Mouse (Mus musculus): ENCODE results near the gene Prrg2.

The Prrg2 gene

GRCm38 (mm10) chr7:45043307-45043706, 19.2 kb downstream of the Prrg2 start:
- CTCF ChIA-PET = interaction anchor here in 3 of 4 experiments (0.6 to 1.0 kb wide), 5 partner anchors 8 to 115 kb away, joined by 3 read pairs; no protein-coding TSS in a partner anchor
- POLR2A ChIA-PET = interaction anchor here in 3 of 4 experiments (1.0 to 2.1 kb wide), 7 partner anchors 9 to 26 kb away, joined by 3 to 7 read pairs (median 4); partner anchors contain the start of genes Rras (in 2 of the 3) and Scaf1 (in 1 of the 3)

GRCm38 (mm10) chr7:45040851-45041250, 21.6 kb downstream of the Prrg2 start:
- POLR2A ChIA-PET = interaction anchor here in 3 of 4 experiments (0.8 to 5.6 kb wide), 30 partner anchors 8 to 224 kb away, joined by 3 to 66 read pairs (median 4); partner anchors contain the start of genes Prmt1 (in 2 of the 3), Rras (in 2 of the 3), Ap2a1 (in 1 of the 3) and Atf5 (in 1 of the 3)

DNA sequence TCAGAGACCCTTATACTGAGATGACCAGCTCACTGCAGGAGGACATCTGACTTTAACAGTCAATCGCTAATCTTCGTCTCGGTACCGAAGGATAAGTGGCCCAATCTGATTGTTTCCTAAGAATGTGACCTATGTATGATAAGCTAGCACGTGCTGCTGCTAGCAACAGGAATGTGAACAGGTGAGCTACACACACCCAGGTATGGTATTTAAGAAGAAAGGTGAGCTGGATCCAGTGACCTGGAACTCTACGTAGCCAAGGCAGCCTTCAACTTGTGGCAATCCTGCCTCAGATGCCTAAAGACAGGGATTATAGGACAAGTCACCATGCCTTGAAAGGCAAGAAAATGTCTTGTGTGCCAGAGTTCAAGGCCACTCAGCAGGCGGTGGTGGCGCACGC, 24.1 kb downstream of the Prrg2 start:
- ChIA-PET CTCF (interaction anchor here (0.6 to 4.6 kb wide), 28 partner anchors 9 to 124 kb away, joined by 3 to 36 read pairs (median 5); partner anchors contain the start of genes Flt3l (in 1 of the 4), Gm45713 (in 1 of the 4), Prmt1 (in 1 of the 4) and Prr12 (in 1 of the 4)), POLR2A (interaction anchor here (0.5 to 5.6 kb wide), 33 partner anchors 9 to 1817 kb away, joined by 3 to 66 read pairs (median 4); partner anchors contain the start of genes Prmt1 (in 2 of the 4), Rras (in 2 of the 4), Scaf1 (in 2 of the 4) and Irf3 (in 1 of the 4))

More at GRCm38 (mm10) chr7:45040851-45041250, 21.6 kb downstream of the Prrg2 start:
- CTCF ChIA-PET = interaction anchor here (0.6 to 4.6 kb wide), 10 partner anchors 7 to 369 kb away, joined by 3 to 36 read pairs (median 5); partner anchors contain the start of gene Rras (in 2 of the 4)

- ChIA-PET CTCF (interaction anchor here (0.6 to 4.6 kb wide), 30 partner anchors 8 to 290 kb away, joined by 3 to 36 read pairs (median 5); partner anchors contain the start of genes Flt3l (in 1 of the 4), Gm45713 (in 1 of the 4), Prmt1 (in 1 of the 4) and Prr12 (in 1 of the 4)), POLR2A (interaction anchor here (0.6 to 5.6 kb wide), 34 partner anchors 10 to 322 kb away, joined by 3 to 66 read pairs (median 3); partner anchors contain the start of genes Prmt1 (in 2 of the 4), Rras (in 2 of the 4), Scaf1 (in 2 of the 4) and Irf3 (in 1 of the 4))
Measured at GRCm38 (mm10) chr7:45037720-45038361, 24.6 kb downstream of the Prrg2 start.

GRCm38 (mm10) chr7:45036702-45037101, 25.8 kb downstream of the Prrg2 start:
- POLR2A ChIA-PET = interaction anchor here in 2 of 4 experiments (1.2 to 2.4 kb wide), 8 partner anchors 9 to 63 kb away, joined by 3 to 15 read pairs (median 6); partner anchors contain the start of genes Prmt1 (in 1 of the 2) and Scaf1 (in 1 of the 2)

GRCm38 (mm10) chr7:45035631-45036030, 26.8 kb downstream of the Prrg2 start:
- ChIA-PET POLR2A (interaction anchor here in 3 of 4 experiments (0.5 to 2.4 kb wide), 31 partner anchors 9 to 1362 kb away, joined by 3 to 15 read pairs (median 3); partner anchors contain the start of genes Prmt1 (in 2 of the 3), Prr12 (in 2 of the 3), Rras (in 2 of the 3) and Aldh16a1 (in 1 of the 3)), CTCF (interaction anchor here (0.6 to 5.1 kb wide), 14 partner anchors 9 to 386 kb away, joined by 3 to 22 read pairs (median 4); partner anchors contain the start of genes Prmt1 (in 1 of the 4) and Scaf1 (in 1 of the 4))

More at GRCm38 (mm10) chr7:45036702-45037101, 25.8 kb downstream of the Prrg2 start:
- CTCF ChIA-PET = interaction anchor here in 3 of 4 experiments (1.0 to 5.1 kb wide), 5 partner anchors 10 to 32 kb away, joined by 3 to 22 read pairs (median 8); partner anchors contain the start of gene Scaf1 (in 1 of the 3)

DNA sequence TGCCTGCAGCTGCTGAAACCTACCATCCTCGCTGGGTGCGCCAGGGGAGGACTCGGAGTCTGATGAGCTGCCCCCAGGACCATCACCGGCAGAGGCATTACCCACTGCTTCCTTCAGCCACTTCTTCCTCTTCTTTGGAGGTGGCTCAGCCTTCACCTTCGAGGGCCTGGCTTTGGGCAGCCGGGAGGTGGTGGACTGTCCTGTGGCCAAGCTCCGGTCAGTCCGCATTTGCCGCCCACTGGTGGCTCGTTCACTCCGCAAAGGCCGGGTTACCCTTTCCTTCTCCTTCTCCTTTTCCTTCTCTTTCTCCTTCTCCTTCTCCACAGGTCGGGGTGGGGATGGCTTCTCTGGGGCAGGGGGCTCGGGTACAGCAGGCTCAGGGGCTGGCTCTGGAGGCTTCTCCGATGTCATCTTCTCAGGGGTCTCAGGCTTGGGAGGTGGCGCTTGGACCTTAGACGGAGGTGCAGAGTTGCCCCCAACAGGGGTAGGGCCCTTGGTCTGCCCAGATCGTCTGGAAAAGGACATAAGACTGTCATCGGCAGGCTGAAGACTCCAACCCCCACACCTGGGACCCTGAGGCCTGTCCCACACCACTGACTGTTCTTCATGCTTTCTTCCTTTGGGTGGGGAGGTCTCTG, 28.6 kb downstream of the Prrg2 start:
- POLR2A ChIA-PET = interaction anchor here in 3 of 4 experiments (0.7 to 2.2 kb wide), 6 partner anchors 15 to 82 kb away, joined by 3 to 10 read pairs (median 3); partner anchors contain the start of genes Prmt1 (in 2 of the 3), Rras (in 1 of the 3) and Scaf1 (in 1 of the 3)
- CTCF ChIA-PET = interaction anchor here in 3 of 4 experiments (0.8 to 5.1 kb wide), 6 partner anchors 15 to 525 kb away, joined by 3 to 22 read pairs (median 3); no protein-coding TSS in a partner anchor

DNA sequence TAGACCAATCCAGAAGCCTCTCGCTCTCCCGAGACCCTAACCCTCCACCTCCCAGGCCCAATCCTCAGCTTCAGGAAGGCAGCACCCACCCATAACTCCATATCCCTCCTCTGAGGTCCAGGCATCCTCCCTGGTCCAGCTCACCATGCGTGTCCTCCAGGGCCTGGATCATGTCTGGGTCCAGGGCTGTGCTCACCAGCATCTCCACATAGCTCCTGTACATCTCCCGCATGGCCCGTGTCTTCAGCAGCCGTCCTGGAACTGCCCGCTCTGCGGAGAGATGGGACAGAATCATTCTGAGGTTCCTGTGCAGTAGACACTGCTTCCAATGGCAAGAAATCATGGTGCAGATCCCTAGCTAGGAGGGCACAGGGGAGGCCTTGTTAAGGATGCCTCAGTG, 31.6 kb downstream of the Prrg2 start:
- ChIA-PET CTCF (interaction anchor here in 3 of 4 experiments (0.6 to 2.0 kb wide), 6 partner anchors 13 to 247 kb away, joined by 3 to 8 read pairs (median 4); partner anchors contain the start of genes Rras (in 1 of the 3) and Slc6a21 (in 1 of the 3)), POLR2A (interaction anchor here (0.6 to 8.0 kb wide), 21 partner anchors 9 to 609 kb away, joined by 3 to 66 read pairs (median 3); partner anchors contain the start of genes Rras (in 3 of the 4), Prmt1 (in 2 of the 4), Irf3 (in 1 of the 4) and Mamstr (in 1 of the 4))

- CTCF ChIA-PET = interaction anchor here in 2 of 4 experiments (1.3 to 2.0 kb wide), 4 partner anchors 8 to 38 kb away, joined by 5 to 8 read pairs (median 6); partner anchors contain the start of gene Rras (in 1 of the 2)
- POLR2A ChIA-PET = interaction anchor here in 3 of 4 experiments (1.1 to 8.0 kb wide), 11 partner anchors 10 to 160 kb away, joined by 3 to 66 read pairs (median 4); partner anchors contain the start of genes Rras (in 3 of the 3), Irf3 (in 1 of the 3), Ptov1 (in 1 of the 3) and Scaf1 (in 1 of the 3)
Measured at GRCm38 (mm10) chr7:45029995-45030394, 32.5 kb downstream of the Prrg2 start.

- ChIA-PET POLR2A (interaction anchor here in 2 of 4 experiments (0.5 to 8.0 kb wide), 9 partner anchors 9 to 348 kb away, joined by 3 to 66 read pairs (median 4); partner anchors contain the start of genes Rras (in 2 of the 2), Prmt1 (in 1 of the 2) and Ptov1 (in 1 of the 2)), CTCF (interaction anchor here in 2 of 4 experiments (0.7 to 5.2 kb wide), 4 partner anchors 10 to 168 kb away, joined by 4 to 23 read pairs (median 5); partner anchors contain the start of gene Rras (in 1 of the 2))
Measured at GRCm38 (mm10) chr7:45028351-45028750, 34.1 kb downstream of the Prrg2 start.

DNA sequence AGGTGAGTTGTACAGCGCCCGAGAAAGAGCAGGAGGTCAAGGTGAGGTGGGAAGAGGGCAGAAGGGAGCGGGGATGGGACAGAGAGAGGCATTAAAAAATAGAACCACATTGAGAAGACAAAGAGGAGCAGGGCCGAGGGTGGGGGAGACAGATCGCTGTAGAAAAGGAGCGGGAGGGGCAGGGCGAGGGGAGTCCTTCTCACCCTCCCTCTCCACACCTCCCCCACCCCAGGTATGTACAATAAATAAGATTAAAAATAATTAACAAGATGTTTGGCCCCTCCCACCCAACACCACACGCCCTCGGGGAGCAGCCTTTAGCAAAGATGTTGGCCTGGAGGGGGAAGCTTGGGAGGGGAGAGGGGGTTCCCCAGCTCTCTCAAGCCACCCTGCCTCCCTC, 34.7 kb downstream of the Prrg2 start:
- ChIA-PET CTCF (interaction anchor here in 3 of 4 experiments (0.7 to 5.2 kb wide), 9 partner anchors 8 to 167 kb away, joined by 3 to 23 read pairs (median 4); partner anchors contain the start of gene Rras (in 2 of the 3)), POLR2A (interaction anchor here in 3 of 4 experiments (0.7 to 8.0 kb wide), 12 partner anchors 8 to 335 kb away, joined by 3 to 66 read pairs (median 6); partner anchors contain the start of genes Rras (in 3 of the 3), Scaf1 (in 2 of the 3), Izumo2 (in 1 of the 3) and Prmt1 (in 1 of the 3))

DNA sequence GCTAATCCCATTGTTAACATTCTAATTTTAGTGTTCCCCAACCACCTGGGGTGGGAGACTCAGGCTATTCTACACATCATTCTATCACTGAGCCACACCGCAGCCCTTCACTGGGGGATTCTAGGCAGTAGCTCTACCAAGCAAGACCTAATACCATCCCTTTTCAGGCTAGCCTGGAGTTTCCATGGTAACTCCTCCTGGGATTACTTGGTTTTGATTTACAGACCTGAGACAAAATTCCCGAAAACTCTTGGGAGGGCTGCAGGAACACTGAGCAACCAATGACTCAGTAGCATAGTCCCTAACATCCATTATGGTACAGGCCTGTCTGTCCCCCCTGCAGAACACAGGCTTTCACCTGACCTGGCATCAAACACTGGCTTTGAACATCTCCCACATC, 36.2 kb downstream of the Prrg2 start:
- ChIA-PET CTCF (interaction anchor here in 2 of 4 experiments (1.0 to 5.2 kb wide), 4 partner anchors 9 to 42 kb away, joined by 4 to 23 read pairs (median 8); no protein-coding TSS in a partner anchor), POLR2A (interaction anchor here in 3 of 4 experiments (0.8 to 8.0 kb wide), 21 partner anchors 8 to 56 kb away, joined by 3 to 66 read pairs (median 5); partner anchors contain the start of genes Rras (in 3 of the 3), Prmt1 (in 2 of the 3), Scaf1 (in 2 of the 3) and Prr12 (in 1 of the 3))

- POLR2A ChIA-PET = interaction anchor here (0.6 to 8.0 kb wide), 32 partner anchors 8 to 620 kb away, joined by 3 to 66 read pairs (median 4); partner anchors contain the start of genes Ap2a1 (in 2 of the 4), Prmt1 (in 2 of the 4), Rras (in 2 of the 4) and Scaf1 (in 2 of the 4)
- CTCF ChIA-PET = interaction anchor here in 3 of 4 experiments (0.9 to 5.2 kb wide), 13 partner anchors 10 to 202 kb away, joined by 3 to 23 read pairs (median 4); no protein-coding TSS in a partner anchor
Measured at GRCm38 (mm10) chr7:45025601-45026220, 36.8 kb downstream of the Prrg2 start.

- POLR2A ChIA-PET = interaction anchor here in 3 of 4 experiments (0.6 to 8.0 kb wide), 27 partner anchors 7 to 621 kb away, joined by 3 to 66 read pairs (median 4); partner anchors contain the start of genes Prmt1 (in 3 of the 3), Ap2a1 (in 2 of the 3), Scaf1 (in 2 of the 3) and Irf3 (in 1 of the 3)
- CTCF ChIA-PET = interaction anchor here in 3 of 4 experiments (0.5 to 5.2 kb wide), 16 partner anchors 11 to 720 kb away, joined by 3 to 23 read pairs (median 4); partner anchors contain the start of gene Prmt1 (in 1 of the 3)
Measured at GRCm38 (mm10) chr7:45024281-45025248, 37.9 kb downstream of the Prrg2 start.
